Mouse (Mus musculus) telencephalon, adult 2 months (tissue): ENCODE measurements around the gene St6gal1.
"Not testable (repeated sequence)": the region's sequence is repeated elsewhere in the genome, so short reads cannot be mapped to it uniquely, and the experiment has no call there.

ENCODE experiments used
- DNase-seq: peaks from one replicate; pipeline ENCODE4 v3.0.0-alpha.2; 2011; ENCODE audit warnings: low read depth, low spot score

The St6gal1 gene

DNA sequence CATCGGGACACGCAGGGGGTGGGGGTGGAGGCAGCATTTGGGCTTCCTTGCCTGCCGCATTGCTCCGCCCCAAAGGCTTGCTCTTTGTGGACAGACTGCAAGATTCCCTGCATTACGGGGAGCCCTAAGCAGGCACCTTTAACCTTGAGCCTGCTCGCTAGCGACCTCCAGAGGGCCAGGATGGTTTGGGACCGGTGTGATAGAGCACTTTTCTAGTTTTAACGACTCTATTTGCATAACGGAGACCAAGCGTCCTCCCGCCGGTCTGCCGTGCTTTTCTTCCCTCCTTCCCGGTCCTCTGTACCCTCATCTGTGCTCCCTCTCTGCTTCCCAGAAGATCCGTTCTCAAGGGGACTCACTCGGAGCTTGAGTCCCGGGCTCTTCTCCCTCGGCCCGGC lies at the start of gene St6gal1:
Gene St6gal1, plus strand, starts transcription at position 70 of the 398 bp plus-strand sequence.
- no peak for DNase-seq

DNA sequence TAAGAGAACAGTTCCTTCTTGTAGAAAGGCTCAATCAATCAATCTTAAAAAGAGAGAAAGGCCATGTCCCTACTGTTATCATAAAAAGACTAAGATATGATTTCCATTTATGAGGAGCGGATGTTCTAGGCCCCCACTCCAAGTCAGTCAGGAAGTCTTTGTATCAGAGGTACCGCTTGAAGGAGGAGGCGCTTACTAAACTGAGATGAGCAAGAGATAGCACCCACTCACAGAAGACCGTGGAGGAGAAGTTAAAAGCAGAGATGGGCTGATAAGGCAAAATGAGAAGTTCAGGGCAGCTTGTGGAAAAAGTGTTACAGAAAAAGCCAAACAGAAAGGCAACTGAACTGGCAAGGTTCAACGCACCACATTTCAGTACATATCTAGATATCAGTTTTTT lies 49.7 kb upstream of the St6gal1 start:
- no peak for DNase-seq

- DNase-seq: no peak
Measured at GRCm38 (mm10) chr16:23175956-23176355, 48.6 kb upstream of the St6gal1 start.

DNA sequence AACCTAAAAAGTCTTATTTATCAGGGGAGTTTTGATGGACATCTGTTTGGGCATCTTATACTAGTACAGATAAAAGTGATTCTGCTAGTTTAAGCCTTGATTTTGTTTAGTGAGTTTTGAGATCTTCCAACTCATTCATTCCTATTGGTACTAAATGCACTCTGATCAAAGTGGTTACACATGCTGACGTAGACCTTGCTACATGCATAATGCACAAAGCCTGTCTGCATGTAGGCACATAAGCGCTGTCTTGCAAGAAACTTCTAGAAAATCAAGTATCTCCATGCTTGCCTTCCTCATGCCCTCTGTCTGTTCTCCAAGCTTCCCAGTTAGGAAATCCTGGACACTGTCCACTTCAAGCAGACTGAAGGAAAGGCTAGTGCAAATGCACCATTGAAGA lies 46.7 kb upstream of the St6gal1 start:
- DNase-seq: no peak

DNA sequence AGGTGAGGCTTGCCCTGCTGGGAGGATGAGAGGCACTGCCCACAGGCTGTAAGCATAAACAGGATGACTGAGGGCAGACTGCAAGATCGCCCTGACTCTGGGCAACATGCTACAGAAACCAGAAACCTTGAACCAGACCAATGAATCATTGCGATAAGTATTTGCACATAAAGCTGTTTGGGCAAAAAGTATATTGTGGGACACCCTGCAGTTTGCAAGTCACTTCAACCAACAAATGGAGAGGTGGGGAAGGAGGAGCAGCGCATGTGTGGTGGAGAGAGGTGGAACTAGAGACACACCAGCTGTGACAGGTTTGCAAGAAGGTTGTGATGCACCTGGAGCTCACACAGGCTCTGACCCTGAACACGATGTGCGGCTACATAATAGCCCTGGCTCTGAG lies 45.7 kb upstream of the St6gal1 start:
- no peak for DNase-seq

DNA sequence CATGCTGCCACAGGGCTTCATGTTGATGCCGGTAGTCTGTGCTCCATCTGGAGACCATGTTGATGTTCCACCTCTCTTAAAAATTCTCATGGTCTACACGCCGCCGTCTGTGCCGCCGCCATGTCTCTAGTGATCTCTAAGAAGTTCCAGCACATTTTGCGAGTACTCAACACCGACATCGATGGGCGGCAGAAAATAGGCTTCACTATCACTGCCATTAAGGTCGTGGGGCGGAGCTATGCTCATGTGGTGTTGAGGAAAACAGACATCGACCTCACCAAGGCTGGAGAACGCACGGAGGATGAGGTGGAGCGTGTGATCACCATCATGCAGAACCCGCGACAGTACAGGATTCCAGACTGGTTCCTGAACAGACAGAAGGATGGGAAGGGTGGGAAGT lies 45.1 kb upstream of the St6gal1 start:
- not testable (repeated sequence) for DNase-seq

- no peak for DNase-seq
Measured at GRCm38 (mm10) chr16:23181054-23181453, 43.5 kb upstream of the St6gal1 start.

DNA sequence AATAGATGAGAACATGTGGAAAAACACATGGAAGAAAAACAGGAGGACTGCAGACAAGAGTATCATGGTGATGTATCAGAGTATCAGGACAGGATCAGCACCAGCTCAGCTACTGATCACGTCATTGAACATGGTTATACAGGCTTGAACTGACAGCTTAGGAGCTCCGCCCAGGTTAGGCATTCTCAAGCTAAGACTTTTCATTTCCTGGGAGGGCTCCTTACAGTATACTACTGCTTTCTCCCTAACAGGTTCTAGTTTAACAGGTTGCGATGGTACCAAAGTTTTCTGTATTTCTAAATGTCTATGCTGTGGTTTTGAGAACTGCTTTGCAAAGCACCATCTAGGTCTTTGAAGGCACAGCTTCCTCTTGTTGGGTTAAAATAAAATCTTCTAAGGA lies 43.1 kb upstream of the St6gal1 start:
- DNase-seq: no peak

DNA sequence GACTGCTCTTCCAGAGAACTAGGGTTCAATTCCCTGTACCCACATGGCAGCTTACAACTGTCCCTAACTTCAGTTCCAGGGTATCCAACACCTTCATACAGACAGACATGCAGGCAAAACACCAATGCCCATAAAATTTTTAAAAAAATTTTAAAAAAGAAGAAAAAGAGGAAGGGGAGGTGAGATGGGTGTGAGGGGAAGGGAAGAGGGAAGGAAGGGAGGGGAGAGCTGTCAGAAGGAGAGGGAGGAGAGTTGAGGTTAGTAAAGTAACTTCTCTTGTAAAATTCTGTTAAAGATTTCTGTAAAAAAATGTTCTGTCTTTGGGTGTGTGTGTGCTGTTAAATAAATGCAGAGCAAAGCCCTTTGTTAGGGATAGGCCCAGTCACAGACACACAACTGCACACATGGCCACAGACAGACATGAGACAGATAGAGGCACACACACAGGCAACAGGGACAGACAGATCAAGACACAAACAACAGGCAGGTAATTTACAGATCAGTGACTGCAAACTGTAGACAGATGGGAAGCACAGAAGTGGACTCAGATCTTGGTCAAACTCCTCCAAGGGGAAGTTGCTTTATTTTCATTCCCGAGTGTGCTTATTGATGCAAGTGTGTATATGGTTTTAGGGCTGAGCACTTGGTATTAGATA lies 42.5 kb upstream of the St6gal1 start:
- no peak for DNase-seq

DNA sequence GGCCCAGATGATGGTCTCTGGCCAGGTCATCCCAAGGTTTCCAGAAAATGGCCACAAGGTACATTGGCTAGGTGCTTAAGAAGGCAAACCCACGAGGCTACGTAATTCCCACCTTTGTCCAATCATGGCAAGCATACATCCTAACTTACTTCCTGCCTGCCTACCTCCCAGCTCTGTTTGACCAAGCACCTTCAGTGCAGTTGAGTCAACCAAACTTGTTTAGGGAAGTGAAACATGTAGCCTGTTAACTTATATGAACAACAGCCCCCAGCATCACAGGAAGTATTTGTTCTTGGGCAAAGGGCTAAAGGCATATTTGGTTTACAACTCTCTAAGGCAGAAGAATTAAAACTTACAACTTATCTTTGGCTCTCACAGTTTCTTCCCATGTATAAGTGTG lies 38.7 kb upstream of the St6gal1 start:
- no peak for DNase-seq

DNA sequence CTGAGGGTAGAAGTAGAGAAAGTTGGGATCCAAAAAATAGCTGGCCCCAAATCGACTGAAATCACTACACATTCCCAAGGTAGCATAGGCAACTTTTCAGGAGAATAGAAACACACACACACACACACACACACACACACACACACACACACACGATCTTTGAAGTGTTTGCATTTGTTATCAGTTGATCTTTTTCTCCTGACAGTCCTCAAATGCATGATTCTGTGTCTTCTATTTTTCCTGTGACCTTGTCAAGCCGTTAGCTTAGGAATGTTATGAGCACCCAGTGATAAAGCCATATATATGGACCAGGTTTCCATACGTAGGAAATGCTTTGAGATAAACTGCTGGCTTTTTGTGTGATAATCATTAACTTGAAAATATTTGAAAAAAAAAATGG lies 38.1 kb upstream of the St6gal1 start:
- no peak for DNase-seq

DNA sequence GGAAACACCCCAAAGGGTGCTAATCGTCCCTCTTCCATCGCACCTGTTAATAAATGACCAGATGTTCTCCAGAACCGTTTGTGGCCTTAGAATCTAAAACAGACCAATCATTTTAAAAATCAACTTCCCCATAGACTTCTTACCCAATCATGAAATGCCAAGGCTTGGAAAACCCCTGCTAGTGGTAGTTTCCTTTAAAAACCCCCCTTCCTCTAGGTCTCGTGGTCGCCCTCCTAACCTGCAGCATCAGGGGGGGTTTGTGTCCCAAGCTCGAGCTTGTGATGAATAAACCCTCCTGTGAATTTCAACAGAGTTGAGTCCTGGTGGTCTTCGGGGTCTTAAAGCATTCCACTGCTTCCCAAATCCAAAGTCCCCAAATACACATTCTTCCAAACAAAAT lies 36.6 kb upstream of the St6gal1 start:
- DNase-seq: no peak

GRCm38 (mm10) chr16:23189612-23190011 lies 34.9 kb upstream of the St6gal1 start:
- DNase-seq: no peak

- DNase-seq: no peak
Measured at GRCm38 (mm10) chr16:23191560-23192242, 32.8 kb upstream of the St6gal1 start.

GRCm38 (mm10) chr16:23195618-23196017 lies 28.9 kb upstream of the St6gal1 start:
- no peak for DNase-seq

DNA sequence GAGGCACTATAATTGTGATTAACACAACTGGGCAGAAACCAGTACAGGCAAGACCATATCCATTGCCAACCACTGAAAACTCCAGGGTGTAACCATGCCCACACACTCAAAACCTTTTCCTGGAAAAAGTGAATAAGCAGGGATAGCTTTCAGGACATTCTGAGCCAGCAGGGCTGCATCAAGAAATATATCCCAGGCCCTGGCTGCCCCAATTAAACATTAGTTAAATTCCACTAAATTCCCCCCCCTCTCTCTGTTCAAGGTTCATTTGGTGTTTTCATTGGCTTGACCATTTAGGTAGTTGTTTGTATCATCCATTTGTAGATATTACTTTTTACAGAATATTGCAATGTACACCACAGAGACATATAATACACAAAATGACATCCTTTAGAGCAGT lies 28.2 kb upstream of the St6gal1 start:
- DNase-seq: no peak

GRCm38 (mm10) chr16:23196791-23197190 lies 27.7 kb upstream of the St6gal1 start:
- no peak for DNase-seq

DNA sequence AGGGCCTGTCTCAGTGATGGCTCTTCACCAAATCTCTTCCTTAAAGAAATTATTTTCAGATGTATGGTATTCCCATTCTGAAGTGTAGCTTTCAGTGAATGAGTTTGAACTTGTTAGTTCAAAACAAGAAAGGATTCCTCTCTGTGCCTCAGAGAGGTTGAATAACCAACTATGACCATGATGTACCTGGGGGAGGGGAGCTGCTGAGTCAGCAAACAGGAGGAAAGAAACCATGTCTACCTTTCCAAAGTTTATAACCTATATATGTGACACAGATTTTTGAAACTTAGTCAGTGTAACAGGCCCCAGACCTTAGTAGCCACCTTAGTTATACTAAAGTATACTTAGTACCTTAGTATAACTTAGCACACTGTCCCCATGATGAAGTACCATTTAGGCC lies 23.0 kb upstream of the St6gal1 start:
- no peak for DNase-seq

- no peak for DNase-seq
Measured at GRCm38 (mm10) chr16:23214314-23214713, 10.2 kb upstream of the St6gal1 start.

GRCm38 (mm10) chr16:23215241-23215900 lies 9.2 kb upstream of the St6gal1 start:
- peak; percentile 24 for DNase-seq

DNA sequence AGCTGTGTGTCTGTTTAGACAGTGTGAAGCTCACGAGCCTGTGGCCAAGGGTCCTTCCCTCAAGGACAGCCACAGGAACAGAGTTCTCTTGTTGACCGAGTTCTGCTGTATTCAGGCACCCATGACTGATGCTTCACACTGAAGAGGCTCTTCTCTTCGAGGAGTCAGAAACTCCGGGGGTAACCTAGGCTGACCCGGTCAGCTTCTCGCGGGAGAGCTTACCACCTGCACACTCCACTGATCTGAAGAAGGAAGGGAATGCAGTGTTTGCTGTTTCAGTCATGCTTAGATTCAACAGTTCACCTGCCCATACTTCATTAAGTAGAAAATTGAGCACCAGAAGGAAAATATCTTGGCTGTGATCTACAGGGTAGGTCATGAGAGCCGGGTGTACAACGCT lies 8.2 kb upstream of the St6gal1 start:
- no peak for DNase-seq

DNA sequence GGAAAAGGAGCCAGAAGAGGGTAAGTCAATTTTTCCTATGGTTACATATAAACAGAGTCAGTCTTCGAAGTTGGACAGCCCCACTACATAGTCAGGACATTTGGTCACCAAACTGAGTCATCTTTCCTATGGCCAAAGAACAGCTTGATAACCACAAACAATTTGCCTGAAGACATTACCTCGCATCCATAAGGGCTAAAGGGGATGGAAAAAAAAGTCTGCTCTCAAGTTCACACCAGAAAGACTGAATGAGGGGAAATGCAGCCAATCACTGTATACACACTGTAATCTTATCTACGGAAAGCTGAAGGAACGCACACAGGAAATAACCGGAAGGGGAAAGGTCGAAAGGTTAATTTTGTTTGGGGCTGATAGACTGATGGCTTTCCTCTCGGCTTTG lies 6.2 kb upstream of the St6gal1 start:
- no peak for DNase-seq
